Mouse (Mus musculus) layer of hippocampus, adult 9-11 months (tissue): ENCODE measurements around the gene Inpp5f.

ENCODE experiments used
- DNase-seq: peaks from one replicate; pipeline ENCODE4 v3.0.0; 2022

Gene Inpp5f

GRCm38 (mm10) chr7:128744684-128745485, 133.8 kb downstream of the Inpp5f start, which contains the start of gene Sec23ip:
Gene Sec23ip, plus strand, starts transcription at chr7:128744943.
- peak; percentile 99 for DNase-seq
